Mouse (Mus musculus): ENCODE results near the gene Tagln2.

Tagln2 gene

GRCm38 (mm10) chr1:172499765-172500441 is at the start of gene Tagln2:
TSS of gene Tagln2 (plus strand) at chr1:172500047.
- peak; percentile 63 for DNase-seq (ENCODE audit: low spot score)

DNA sequence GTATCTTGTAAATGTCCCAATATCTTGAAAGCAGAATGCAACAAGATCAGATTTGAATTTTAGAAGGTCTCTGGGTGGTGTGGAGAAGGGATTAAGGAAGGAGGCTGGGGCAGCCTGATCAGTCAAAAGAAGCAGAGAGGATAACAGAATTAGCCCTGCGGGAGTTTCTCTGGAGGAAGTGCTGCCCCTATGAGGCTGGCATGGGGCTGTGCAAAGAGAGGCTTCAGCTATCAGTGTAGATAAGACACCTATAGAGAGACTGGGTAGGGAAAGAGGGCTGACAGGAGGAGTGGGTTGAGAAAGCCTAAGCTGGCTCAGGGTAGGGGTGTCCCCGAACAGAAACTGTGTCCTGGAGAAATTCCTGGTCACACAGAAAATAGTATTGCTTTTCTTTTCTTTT is 49.6 kb upstream of the Tagln2 start:
- no peak for DNase-seq (ENCODE audit: low spot score)

DNA sequence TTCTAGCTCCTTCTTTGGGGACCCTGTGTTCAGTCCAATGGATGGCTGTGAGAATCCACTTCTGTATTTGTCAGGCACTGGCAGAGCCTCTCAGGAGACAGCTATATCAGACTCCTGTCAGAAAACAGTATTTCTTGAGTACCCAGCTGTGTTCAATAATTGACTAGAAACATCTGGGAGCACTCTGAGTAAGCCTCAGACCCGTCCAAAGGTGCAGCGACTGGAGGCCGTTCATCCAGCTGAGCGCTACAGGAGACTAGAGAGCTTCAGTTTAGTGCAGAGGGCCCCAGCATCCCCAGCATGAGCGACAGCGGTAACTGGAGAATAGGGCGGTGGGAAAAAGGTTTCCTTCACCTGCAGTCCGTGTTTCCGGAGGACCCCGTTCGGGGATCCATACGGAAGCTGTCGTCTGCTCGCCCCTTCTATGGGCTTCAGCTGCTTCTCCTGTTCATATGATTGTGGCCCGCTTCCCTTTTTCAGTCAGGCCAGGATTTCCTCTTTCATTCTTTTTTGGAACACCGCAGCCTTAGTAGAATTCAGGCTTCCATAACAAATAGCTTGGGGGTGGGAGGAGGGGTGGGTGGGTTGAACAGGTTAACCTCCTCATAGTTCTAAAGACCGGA is 48.9 kb upstream of the Tagln2 start:
- no peak for DNase-seq (ENCODE audit: low spot score)

GRCm38 (mm10) chr1:172452911-172453310 is 46.9 kb upstream of the Tagln2 start:
- DNase-seq (ENCODE audit: low spot score): no peak

DNA sequence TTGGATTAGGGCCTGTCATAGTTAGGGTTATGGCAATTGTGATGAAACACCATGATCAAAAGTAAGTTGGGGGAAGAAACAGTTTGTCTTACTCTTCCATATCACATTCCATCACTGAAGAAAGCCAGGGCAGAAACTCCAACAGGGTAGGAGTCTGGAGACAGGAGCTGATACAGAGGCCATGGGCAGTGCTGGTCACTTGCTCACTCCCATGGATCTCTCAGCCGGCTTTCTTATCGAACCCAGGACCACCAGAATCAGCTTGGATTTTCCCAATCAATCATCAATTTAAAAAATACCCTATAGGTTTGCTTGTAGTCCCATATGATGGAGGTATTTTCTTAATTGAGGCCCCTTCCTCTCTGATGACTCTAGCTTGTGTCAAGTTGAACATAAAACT is 46.0 kb upstream of the Tagln2 start:
- no peak for DNase-seq (ENCODE audit: low spot score)

GRCm38 (mm10) chr1:172455416-172455815 is 44.4 kb upstream of the Tagln2 start:
- no peak for DNase-seq (ENCODE audit: low spot score)

GRCm38 (mm10) chr1:172456001-172456677 is 43.7 kb upstream of the Tagln2 start:
- DNase-seq (ENCODE audit: low spot score): no peak

GRCm38 (mm10) chr1:172457196-172457595 is 42.7 kb upstream of the Tagln2 start:
- DNase-seq (ENCODE audit: low spot score): no peak

- no peak for DNase-seq (ENCODE audit: low spot score)
Observed at GRCm38 (mm10) chr1:172458041-172458440, 41.8 kb upstream of the Tagln2 start.

GRCm38 (mm10) chr1:172461602-172462001 is 38.2 kb upstream of the Tagln2 start:
- no peak for DNase-seq (ENCODE audit: low spot score)

DNA sequence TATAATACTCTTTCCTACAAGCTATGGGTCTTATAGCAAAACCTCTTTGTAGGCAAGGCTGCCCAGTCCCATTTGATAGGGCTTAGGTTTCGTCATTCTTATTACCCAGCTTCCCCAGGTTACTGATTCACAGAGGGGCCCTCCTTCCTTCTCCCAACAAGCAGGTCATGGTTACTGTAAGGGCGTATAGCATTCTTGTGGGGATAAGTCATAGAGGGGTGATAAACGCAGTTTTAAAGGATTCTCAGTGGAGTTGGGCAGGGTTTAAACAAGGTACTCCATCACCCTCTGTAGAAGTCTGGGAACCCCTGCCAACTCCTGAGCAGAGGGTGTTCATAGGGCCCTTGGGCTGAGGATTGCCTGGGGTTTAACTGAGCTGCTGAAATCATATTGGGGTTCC is 37.3 kb upstream of the Tagln2 start:
- DNase-seq (ENCODE audit: low spot score): no peak

DNA sequence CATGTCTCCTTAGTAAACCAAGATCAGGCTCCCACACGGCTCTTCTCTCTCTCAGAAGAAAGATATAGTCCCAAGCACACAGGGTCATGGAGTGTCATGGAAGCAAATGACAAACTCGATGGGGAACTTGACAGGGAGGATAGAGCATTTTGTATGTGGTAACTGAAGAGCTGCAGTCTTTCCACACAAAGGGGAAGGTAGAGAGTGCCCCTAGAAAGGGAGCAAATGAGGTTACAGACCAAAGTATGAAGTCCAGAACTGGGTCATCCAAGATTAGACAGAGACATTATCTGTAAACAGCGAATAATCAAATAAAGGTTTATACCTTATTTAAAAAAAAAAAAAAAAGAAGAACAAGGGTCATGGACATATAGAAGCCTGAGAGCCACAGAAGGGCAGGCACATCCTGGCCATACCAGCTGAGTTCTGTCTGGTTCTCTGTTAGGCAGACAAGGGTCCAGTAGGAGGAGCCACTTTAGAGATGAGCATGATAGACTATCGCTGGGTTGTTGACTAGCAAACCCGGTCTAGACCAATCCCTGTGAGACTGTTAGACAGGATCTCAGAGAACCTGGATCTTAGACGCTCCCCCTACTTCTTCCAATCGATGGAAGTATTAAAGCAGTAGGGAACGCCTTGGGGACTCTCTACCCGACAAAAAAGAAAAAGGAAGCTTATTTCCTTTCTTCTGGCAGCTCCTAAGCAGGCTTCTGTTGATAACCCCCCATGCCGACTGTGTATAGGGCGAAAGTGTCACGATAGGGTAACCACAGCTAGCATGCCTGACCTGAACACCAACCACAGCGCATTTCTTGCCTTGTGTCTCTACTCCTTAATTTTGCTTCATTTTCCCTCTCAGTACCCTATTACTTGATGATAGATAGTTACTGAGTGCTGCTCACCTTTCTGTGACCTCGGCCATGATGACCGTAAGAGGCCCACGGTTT is 36.2 kb upstream of the Tagln2 start:
- DNase-seq (ENCODE audit: low spot score): no peak

DNA sequence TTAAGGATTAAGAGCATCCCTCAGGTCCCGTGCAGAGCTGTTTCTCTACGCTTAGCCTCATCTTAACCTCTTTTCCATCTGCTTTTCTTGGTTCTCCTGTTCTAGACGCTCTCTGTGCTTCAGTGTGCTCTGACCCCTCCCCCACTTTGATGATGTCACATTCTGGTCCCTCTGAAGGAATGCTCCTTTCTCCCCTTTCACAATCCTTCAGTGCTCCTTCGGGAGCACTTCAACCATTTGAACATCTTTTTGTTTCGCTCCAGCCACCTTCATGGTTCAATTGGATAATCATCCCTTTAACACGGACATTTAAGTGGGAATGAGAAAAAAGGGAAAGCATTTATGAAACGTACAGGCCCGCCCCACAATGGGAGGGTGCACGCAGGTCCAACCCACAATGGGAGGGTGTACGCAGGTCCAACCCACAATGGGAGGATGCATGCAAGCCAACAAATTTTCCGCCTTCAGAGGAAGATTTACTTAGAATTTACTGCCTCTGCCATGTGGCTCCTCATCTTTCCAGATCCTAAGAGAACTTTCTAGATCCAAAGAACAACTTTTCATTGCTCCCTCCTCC is 31.5 kb upstream of the Tagln2 start:
- DNase-seq (ENCODE audit: low spot score): no peak

DNA sequence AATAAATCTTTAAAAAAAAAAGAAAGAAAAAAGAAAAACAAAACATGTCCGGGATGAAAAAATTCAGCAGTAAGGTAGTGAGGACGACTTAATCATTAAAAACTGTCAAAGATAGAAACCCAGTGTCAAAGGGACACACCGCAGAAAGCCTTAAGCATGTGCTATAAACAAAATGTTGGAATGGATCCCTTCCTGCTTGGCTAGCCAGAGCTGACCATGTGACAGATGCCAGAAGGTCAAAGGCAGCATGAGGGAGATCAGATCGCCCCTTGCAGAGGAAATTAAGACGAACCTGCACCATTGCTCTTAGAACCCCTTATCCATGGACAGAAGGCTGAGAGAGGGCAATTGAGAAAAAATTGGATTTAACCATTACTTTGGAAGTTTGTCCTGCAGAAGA is 30.5 kb upstream of the Tagln2 start:
- DNase-seq (ENCODE audit: low spot score): no peak

DNA sequence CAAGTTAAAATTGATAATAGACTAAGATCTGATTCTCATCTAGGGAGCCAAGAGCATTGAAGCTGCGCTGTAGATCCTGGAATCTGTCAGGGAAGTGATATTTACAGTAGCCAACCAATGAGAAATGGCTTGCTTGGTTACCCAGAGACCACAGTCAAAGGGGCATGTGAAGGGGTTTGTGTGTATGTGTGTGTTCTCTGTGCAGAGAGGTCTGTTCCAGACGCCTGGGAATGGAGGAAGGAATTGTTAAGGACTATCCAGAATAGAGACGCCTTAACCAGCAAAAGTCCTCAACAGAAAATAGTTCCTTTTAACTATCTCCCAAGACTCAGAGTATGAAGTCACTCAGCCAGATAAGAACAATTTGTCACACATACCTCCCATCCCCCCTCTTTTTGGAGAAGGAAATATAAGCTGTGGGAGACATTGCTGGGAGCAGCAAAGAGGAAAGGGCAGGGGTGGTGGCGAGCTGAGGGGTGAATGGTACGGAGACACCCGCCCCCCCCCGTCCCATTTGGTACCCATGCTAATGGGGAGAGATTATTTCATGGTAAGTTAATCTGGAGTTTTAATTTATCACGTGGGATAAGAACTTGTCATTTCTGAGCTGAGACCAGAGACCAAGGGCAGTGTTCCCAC is 29.9 kb upstream of the Tagln2 start:
- DNase-seq (ENCODE audit: low spot score): no peak

DNA sequence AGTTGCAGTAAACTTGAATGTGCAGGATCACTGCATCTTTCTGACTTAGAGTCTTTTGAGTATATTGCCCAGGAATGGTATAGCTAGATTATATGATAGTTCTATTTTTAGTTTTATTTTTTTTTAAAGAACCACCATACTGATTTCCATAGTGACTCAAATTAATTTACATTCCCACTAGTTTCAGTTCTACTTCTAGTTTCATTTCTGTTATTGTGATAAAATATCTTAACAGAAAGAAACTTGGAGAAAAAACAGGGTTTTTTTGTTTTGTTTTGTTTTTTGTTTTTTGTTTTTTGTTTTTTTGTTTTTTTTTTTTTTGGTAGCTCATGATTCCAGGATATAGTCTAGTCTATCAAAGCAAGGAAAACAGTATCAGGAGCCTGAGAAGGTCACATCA is 26.9 kb upstream of the Tagln2 start:
- no peak for DNase-seq (ENCODE audit: low spot score)

- no peak for DNase-seq (ENCODE audit: low spot score)
Observed at GRCm38 (mm10) chr1:172474196-172474595, 25.7 kb upstream of the Tagln2 start.

- DNase-seq (ENCODE audit: low spot score): no peak
Observed at GRCm38 (mm10) chr1:172475054-172475741, 24.6 kb upstream of the Tagln2 start, which contains the start of gene Slamf9. TSS of gene Slamf9 (plus strand) at chr1:172475358.

- DNase-seq (ENCODE audit: low spot score): no peak
Observed at GRCm38 (mm10) chr1:172478020-172478419, 21.8 kb upstream of the Tagln2 start.

GRCm38 (mm10) chr1:172480376-172480775 is 19.5 kb upstream of the Tagln2 start:
- no peak for DNase-seq (ENCODE audit: low spot score)

DNA sequence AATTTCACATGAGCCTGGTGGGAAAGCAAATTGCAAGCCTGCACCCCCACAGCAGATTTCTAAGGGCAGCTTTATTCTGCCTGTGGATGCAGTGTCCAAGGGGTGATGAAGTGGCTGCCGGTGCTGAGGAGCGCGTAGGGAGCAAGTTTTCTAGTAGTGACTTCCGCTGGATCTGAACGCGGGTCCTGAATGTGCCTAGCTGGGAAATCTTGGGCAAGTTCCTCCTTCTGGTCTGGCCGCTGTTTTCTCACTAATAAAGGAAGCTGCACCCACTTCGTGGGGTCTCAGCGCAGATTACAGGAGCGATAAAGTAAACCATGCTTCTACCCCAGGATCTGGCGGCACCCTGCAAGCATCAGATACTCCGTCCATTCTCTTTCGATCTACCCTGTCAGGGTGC is 18.7 kb upstream of the Tagln2 start:
- DNase-seq (ENCODE audit: low spot score): no peak

Data from ovary, postnatal 10 days (tissue).